Mouse (Mus musculus) intestine, postnatal 0 days (tissue): ENCODE measurements around the gene Itpk1. TPM values are rescaled to one million over a fixed set of nuclear protein-coding genes. Genes with fewer than 3 reads are reported as not detected.

Source experiments
- ATAC-seq: fragments of 200-750 bp; cut with Nextera tagmentation; 2 replicates; pipeline ENCODE4 v1.8.0; 2017; ENCODE audit warnings: mild to moderate bottlenecking, moderate TSS enrichment, moderate library complexity
- H3K27ac ChIP-seq: fragments of 300-500 bp; sonication (generic); 2 replicates; pipeline ENCODE4 v1.5.1; 2014; ENCODE audit warnings: mild to moderate bottlenecking, low read depth, low read length, moderate library complexity
- H3K27me3 ChIP-seq: fragments of 300-500 bp; sonication (generic); replicated peaks from 2 replicates; pipeline ENCODE4 v1.6.1; 2014; ENCODE audit warnings: low read length, mixed read lengths; ENCODE audit not compliant: control insufficient read depth, insufficient read depth
- H3K36me3 ChIP-seq: fragments of 300-500 bp; sonication (generic); 2 replicates; pipeline ENCODE4 v1.6.1; 2014; ENCODE audit warnings: mild to moderate bottlenecking, moderate library complexity; ENCODE audit not compliant: control insufficient read depth, insufficient read depth
- H3K4me1 ChIP-seq: fragments of 300-500 bp; sonication (generic); replicated peaks from 2 replicates; pipeline ENCODE4 v1.6.1; 2014; ENCODE audit warnings: antibody characterized with exemption, low read length, mixed read lengths; ENCODE audit not compliant: control insufficient read depth, insufficient read depth
- H3K4me2 ChIP-seq: fragments of 300-500 bp; sonication (generic); replicated peaks from 2 replicates; pipeline ENCODE4 v1.6.1; 2014; ENCODE audit warnings: low read depth, mild to moderate bottlenecking, moderate library complexity
- H3K4me3 ChIP-seq: fragments of 300-500 bp; sonication (generic); 2 replicates; pipeline ENCODE4 v1.5.1; 2014; ENCODE audit warnings: low read depth, low read length
- H3K9ac ChIP-seq: fragments of 300-500 bp; sonication (generic); 2 replicates; pipeline ENCODE4 v1.6.1; 2014; ENCODE audit warnings: mild to moderate bottlenecking, low read depth, low read length
- H3K9me3 ChIP-seq: fragments of 300-500 bp; sonication (generic); 2 replicates; pipeline ENCODE4 v1.6.1; 2016; ENCODE audit warnings: mixed run types; ENCODE audit not compliant: control insufficient read depth
- CTCF ChIP-seq: sonication (generic); IDR thresholded peaks from 2 replicates; pipeline ENCODE4 v1.5.1; 2016; ENCODE audit warnings: low read depth, mild to moderate bottlenecking, control low read depth, antibody characterized with exemption, moderate library complexity
- WGBS: fragments of 180-500 bp; shearing (Covaris S2); extraction: QIAGEN DNeasy Blood & Tissue Kit; methylation state at CpG from one replicate; pipeline ENCODE4 v1.1.7; 2014; 5-methylcytosine and 5-hydroxymethylcytosine counted together
- polyA plus RNA-seq: library from polyadenylated mRNA; unstranded; fragments of >200 nt; fragmentation: Nextera tagmentation; extraction: Ambion mirVana; gene quantifications from 2 replicates; pipeline ENCODE4 v1.2.1, GENCODE M21; 2015

Gene Itpk1
- polyA plus RNA-seq, 1 experiment from 2014 or later = 56.3 TPM

DNA sequence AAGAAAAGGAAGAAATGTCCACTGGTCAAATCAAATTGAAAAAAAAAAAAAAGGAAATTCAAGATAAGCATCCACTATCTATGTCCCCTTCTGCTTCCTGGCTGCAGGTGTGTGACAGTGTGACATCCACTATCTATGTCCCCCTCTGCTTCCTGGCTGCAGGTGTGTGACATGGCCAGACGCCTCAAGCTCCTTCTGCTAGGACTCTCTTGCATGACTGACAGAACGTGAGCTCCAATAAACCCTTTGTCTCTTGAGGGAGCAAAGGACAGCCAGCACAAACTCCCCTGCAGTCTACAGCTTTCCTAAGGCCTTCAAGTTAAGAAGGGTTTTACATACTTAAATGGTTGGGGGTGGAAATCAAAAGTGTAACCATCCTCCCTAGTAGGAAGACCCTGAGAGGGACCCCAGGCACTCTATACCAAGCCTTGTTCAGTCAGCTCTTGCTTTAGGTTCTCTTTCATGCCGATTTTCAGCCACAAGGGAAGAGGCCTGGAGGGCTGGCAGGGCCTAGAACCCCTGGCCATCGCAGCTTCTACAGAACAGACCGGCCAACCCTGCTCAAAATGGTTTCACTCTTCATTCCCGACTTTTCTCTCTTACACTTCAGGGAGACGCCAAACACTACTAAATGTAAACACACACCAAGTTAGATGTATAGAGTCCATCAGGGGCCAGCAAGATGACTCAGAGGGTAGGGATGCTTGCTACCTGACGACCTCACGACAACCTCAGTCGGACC is 10.1 kb upstream of the Itpk1 start:
- TF ChIP-seq CTCF = no peak
- no peak overlapping the region for H3K27ac ChIP-seq
- no peak for ATAC-seq
- WGBS = 78% methylated on average over 10 of the region's 10 CpGs
- no peak overlapping the region for H3K4me3 ChIP-seq
- no peaks in the 10 kb centered on the region for H3K27me3 ChIP-seq
- H3K9ac ChIP-seq = no peak overlapping the region
- H3K4me1 ChIP-seq = no peaks in the 10 kb centered on the region
- H3K36me3 ChIP-seq = no peaks in the 10 kb centered on the region
- H3K9me3 ChIP-seq = no peaks in the 10 kb centered on the region
- no peak overlapping the region for H3K4me2 ChIP-seq

DNA sequence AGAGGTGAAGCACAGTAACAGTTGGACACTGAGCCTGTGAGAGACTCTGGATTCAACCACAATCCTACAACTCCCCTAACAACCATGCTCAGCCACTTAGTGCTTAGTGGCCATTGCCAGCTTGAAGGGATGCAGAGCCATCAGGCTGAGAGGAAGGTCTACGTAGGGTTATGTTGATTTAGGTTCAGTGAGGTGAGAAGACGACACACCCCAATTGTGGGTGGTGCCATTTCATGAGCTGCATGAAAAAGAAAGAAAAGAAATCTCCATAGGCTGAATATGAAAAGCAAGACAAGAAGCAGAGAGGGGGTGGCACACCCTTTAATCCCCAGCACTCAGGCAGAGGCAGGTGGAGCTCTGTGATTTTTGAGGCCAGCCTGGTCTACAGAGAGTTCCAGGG is 9.4 kb upstream of the Itpk1 start:
- Histone ChIP-seq H3K27ac (no peak overlapping the region), H3K4me2 (no peak overlapping the region), H3K36me3 (no peaks in the 10 kb centered on the region), H3K27me3 (no peaks in the 10 kb centered on the region), H3K9ac (no peak overlapping the region), H3K4me3 (no peak overlapping the region), H3K9me3 (no peaks in the 10 kb centered on the region), H3K4me1 (no peaks in the 10 kb centered on the region)
- no peak for TF ChIP-seq CTCF
- WGBS = 49% methylated on average over 2 of the region's 2 CpGs
- ATAC-seq = no peak

DNA sequence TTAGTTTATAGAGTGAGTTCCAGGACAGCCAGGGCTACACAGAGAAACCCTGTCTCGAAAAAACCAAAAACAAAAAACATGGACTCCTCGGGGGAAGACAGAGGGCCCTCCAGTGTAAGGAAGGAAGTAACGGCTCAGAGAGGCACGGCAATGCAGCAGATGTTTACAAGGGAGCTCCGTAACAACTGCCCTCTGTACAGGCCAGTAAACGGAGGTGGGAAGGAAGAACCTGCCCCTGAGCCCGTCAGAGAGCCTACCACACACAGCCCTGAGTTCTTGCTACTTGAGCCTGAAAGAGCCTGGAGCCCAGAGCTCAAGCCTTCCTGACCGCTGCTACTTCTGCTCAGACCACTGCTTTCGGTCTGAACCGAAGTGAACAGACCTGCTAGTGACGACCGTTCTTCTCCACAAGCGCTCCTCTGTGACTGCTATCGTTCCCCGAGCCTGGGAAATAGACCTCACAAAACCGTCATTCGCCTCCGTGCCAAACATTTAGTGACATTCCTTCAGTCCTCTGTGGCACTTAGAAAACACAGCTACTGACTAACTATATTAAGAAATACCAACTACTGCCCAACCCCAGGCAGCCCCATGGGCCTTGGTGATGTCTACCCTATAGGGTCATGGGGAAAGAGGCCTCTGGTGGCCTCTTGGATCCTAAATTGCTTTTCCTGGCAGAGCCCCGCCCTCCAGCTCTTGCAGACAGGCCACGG is 8.6 kb upstream of the Itpk1 start:
- ATAC-seq = no peak
- no peak for TF ChIP-seq CTCF
- H3K27me3 ChIP-seq = no peaks in the 10 kb centered on the region
- WGBS = 66% methylated on average over 20 of the region's 20 CpGs
- H3K9me3 ChIP-seq = no peaks in the 10 kb centered on the region
- no peak overlapping the region for H3K4me2 ChIP-seq
- no peaks in the 10 kb centered on the region for H3K4me1 ChIP-seq
- H3K36me3 ChIP-seq = no peaks in the 10 kb centered on the region
- H3K9ac ChIP-seq = no peak overlapping the region
- H3K4me3 ChIP-seq = no peak overlapping the region
- H3K27ac ChIP-seq = no peak overlapping the region

DNA sequence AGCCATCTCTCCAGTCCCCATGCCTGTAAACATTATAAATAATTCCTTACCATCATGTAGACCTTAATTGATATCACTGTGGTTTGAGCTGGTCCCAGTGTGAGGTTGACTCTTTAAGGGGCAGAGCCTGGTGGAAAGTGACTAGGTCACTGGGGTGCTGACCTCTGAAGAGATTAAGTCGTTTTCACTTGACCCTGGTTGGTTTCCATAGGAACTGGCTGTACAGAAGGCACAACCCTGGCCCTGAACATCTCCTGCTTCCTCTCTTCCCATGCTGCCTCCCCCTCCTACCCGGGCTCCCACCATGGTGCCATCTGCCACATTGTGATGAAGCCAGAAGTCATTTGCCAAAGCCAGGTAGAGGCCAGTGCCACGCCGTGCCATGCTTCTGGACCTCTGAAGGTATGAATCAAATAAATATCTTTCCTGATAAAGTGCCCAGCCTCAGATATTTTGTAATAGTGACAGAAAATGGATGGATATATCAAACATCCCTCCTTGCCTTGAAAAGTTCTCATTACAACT is 6.2 kb upstream of the Itpk1 start:
- no peak for ATAC-seq
- no peaks in the 10 kb centered on the region for H3K27me3 ChIP-seq
- no peak overlapping the region for H3K4me3 ChIP-seq
- H3K9me3 ChIP-seq = no peaks in the 10 kb centered on the region
- no peaks in the 10 kb centered on the region for H3K36me3 ChIP-seq
- 63% methylated on average over 4 of the region's 4 CpGs for WGBS
- TF ChIP-seq CTCF = no peak
- peaks cover 7% of the 10 kb centered on the region for H3K4me1 ChIP-seq
- H3K27ac ChIP-seq = no peak overlapping the region
- H3K4me2 ChIP-seq = no peak overlapping the region
- H3K9ac ChIP-seq = no peak overlapping the region

DNA sequence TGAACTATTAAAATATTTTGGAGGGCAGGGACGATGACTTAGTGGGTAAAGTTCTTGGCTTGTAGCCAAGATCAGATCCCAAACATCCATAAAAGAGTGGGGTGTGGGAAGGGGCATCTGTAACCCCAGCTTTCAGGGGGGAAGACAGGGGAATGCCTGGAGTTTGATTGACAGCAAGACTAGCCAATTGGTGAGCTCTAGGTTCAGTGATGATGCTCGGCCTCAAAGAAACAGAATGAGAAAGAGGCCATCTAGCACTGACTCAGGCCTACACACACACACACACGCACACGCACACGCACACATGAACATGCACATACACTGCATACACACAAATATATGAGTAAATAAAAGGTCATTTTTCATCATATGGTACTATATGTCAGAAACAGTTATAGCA is 5.2 kb upstream of the Itpk1 start:
- no peak overlapping the region for H3K4me2 ChIP-seq
- peaks cover 11% of the 10 kb centered on the region for H3K4me1 ChIP-seq
- H3K27ac ChIP-seq = no peak overlapping the region
- ATAC-seq = no peak
- H3K4me3 ChIP-seq = no peak overlapping the region
- H3K9ac ChIP-seq = no peak overlapping the region
- 79% methylated on average over 5 of the region's 5 CpGs for WGBS
- H3K27me3 ChIP-seq = no peaks in the 10 kb centered on the region
- H3K9me3 ChIP-seq = no peaks in the 10 kb centered on the region
- no peaks in the 10 kb centered on the region for H3K36me3 ChIP-seq
- TF ChIP-seq CTCF = no peak

DNA sequence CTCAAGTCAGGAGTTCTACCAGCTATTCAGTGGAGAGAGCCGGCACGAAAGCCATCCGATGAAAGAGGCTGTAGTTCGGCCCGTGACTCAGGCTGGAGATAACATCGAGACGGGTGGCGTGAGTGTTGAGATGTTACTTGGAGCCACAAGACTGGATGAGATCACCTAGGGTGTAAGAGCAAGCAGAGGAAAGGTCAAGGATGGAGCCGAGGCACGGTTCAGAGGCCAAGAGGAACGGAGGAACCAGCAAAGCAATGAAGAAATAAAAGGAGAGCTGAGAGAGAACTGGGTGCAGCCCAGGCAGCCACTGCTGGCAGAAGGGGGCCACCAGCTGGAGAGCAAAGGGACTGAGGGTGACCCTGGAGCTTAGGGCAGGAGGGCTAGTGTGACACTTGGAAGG is 3.5 kb upstream of the Itpk1 start:
- 42% methylated on average over 11 of the region's 11 CpGs for WGBS
- peak overlapping the region; percentile 86 for H3K27ac ChIP-seq

More for the DNA sequence above, 3.5 kb upstream of the Itpk1 start:
- no peaks in the 10 kb centered on the region for H3K9me3 ChIP-seq
- no peak overlapping the region for H3K9ac ChIP-seq
- peak; percentile 71 for TF ChIP-seq CTCF
- H3K36me3 ChIP-seq = no peaks in the 10 kb centered on the region
- ATAC-seq = peak; percentile 64
- H3K27me3 ChIP-seq = no peaks in the 10 kb centered on the region
- H3K4me2 ChIP-seq = peak overlapping the region; percentile 3
- peaks cover 11% of the 10 kb centered on the region for H3K4me1 ChIP-seq
- no peak overlapping the region for H3K4me3 ChIP-seq
